Mouse (Mus musculus): ENCODE results near the gene Apobr. TPM values are rescaled to one million over a fixed set of nuclear protein-coding genes. Genes with fewer than 3 reads are reported as not detected.
A peak's percentile ranks its signal among the peaks of the same experiment; 100 is the strongest.

Apobr gene
- polyA plus RNA-seq, 1 experiment from 2014 or later: 2.3 TPM

DNA sequence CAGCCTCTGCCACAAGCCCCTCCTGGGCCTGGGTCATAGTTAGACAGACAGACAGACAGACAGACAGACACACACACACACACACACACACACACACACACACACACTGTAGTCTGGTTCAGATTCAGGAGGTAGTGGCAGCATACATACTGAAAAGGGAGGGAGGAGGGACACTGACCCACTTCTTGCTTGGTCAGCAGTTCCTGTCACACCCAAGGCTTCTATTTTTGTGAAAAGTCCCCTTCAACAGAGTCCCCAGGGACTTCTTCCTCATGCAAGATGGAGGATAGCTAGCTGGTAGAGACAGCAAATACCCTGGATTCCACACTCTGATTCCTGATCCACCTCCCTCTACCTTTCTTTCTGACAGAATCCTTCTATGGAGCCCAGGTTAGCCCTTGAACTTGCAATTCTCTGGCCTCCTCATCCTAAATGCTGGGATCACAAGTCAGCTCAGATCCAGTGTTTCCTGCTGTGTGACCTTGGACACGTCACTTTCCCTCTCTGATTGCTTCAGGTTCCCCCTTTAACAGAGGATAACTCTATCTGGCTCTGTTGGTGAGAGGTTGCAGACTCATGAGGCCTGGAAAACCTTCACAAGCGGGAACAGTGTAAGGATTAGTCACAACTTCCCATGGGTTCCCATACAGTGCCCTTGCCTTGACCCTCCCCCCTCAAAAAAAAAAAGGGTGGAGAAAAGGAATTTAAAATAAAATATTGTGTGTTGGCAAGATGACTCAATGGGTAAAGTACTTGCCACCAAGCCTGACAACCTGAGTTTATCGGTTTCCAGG lies 41.3 kb downstream of the Apobr start:
- WGBS: 79% methylated on average over 3 of the region's 3 CpGs
- Histone ChIP-seq H3K4me1 (replicated peaks; ENCODE audit: control insufficient read depth, insufficient read depth, low read length) (peaks cover 9% of the 10 kb centered on the region; the same call in 1 of the 2 replicates), H3K27ac (ENCODE audit: low read length) (peak overlapping the region; percentile 9; the same call in 1 of the 2 replicates), H3K36me3 (ENCODE audit: control insufficient read depth, insufficient read depth, low read length) (no peaks in the 10 kb centered on the region), H3K4me3 (ENCODE audit: low read length) (no peak overlapping the region), H3K27me3 (ENCODE audit: control insufficient read depth, insufficient read depth, low read depth, low read length) (no peaks in the 10 kb centered on the region), H3K9me3 (ENCODE audit: control insufficient read depth, low read length) (no peaks in the 10 kb centered on the region), H3K4me2 (ENCODE audit: low read depth, low read length) (no peak overlapping the region), H3K9ac (ENCODE audit: low read length) (no peak overlapping the region)
- peak; percentile 34; the same call in 1 of the 2 replicates for ATAC-seq (ENCODE audit: low read depth)

DNA sequence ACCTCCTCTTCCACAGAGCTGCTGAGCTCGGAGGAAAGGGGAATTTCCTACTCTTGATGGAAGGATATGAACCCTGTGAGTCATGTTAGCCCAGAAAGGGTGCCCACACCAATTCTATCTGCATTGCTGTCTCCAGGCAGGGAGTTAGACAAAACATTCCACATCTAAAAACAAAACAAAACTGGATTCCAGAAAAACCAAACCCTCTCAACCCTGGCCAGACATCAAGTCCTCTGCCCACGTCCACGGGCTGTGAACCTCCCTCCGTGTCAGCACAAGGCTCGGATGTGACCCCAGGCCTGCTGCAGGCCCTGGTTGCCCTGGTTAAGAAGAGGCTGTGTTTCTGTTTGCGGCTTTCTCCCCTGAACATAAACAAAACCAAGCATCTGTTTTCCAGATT lies 43.4 kb downstream of the Apobr start:
- H3K9ac ChIP-seq (ENCODE audit: low read length): no peak overlapping the region
- WGBS: 47% methylated on average over 6 of the region's 6 CpGs
- peaks cover 5% of the 10 kb centered on the region; the same call in 1 of the 2 replicates for H3K4me1 ChIP-seq (replicated peaks; ENCODE audit: control insufficient read depth, insufficient read depth, low read length)
- H3K27me3 ChIP-seq (ENCODE audit: control insufficient read depth, insufficient read depth, low read depth, low read length): no peaks in the 10 kb centered on the region
- H3K4me2 ChIP-seq (ENCODE audit: low read depth, low read length): no peak overlapping the region
- no peaks in the 10 kb centered on the region for H3K9me3 ChIP-seq (ENCODE audit: control insufficient read depth, low read length)
- H3K27ac ChIP-seq (ENCODE audit: low read length): peak overlapping the region; percentile 6
- ATAC-seq (ENCODE audit: low read depth): no peak
- no peaks in the 10 kb centered on the region for H3K36me3 ChIP-seq (ENCODE audit: control insufficient read depth, insufficient read depth, low read length)
- H3K4me3 ChIP-seq (ENCODE audit: low read length): no peak overlapping the region

GRCm38 (mm10) chr7:126629915-126630314 lies 45.2 kb downstream of the Apobr start:
- Histone ChIP-seq H3K4me3 (ENCODE audit: low read length) (no peak overlapping the region), H3K4me1 (replicated peaks; ENCODE audit: control insufficient read depth, insufficient read depth, low read length) (peaks cover 5% of the 10 kb centered on the region; the same call in 1 of the 2 replicates), H3K27me3 (ENCODE audit: control insufficient read depth, insufficient read depth, low read depth, low read length) (no peaks in the 10 kb centered on the region), H3K9me3 (ENCODE audit: control insufficient read depth, low read length) (no peaks in the 10 kb centered on the region), H3K9ac (ENCODE audit: low read length) (no peak overlapping the region), H3K4me2 (ENCODE audit: low read depth, low read length) (no peak overlapping the region), H3K27ac (ENCODE audit: low read length) (no peak overlapping the region), H3K36me3 (ENCODE audit: control insufficient read depth, insufficient read depth, low read length) (no peaks in the 10 kb centered on the region)
- ATAC-seq (ENCODE audit: low read depth): no peak
- 59% methylated on average over 3 of the region's 3 CpGs for WGBS

DNA sequence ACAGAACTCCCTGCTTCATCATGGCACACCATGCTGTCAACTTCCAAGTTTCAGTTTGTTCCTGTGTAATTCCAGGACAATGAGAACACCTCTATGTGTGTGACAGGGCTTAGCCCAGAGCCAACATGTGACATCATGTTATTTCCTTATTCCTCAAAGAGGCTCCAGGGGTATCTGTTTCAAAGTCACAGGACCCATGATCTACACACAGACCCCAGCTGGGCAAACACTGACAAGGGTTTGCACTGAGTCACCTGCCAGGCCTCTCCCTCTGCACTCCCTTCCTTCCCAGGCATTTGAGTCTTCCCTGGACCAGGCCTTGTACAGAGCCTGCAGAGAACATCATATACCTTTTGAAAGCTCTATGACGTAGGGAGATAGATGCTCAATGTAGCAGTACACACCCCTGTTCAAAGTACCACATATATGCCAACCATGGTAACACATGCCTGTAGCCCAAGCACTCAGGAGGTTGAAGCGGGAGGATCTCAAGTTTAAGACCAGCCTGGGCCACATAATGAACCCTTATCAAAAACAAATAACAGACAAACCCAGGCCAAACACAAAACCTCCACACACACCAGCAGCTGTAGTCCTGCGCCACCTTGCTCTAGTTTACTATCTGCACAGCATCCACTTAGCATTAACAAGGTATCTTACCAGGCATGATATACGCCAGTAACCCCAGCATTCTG lies 46.2 kb downstream of the Apobr start, which contains the start of gene Nupr1:
Gene Nupr1, minus strand, starts transcription at position 38 of the 695 bp plus-strand sequence.
- no peak for ATAC-seq (ENCODE audit: low read depth)
- H3K4me1 ChIP-seq (replicated peaks; ENCODE audit: control insufficient read depth, insufficient read depth, low read length): 0 out of 2 replicates have a peak, but pooled peaks cover under 1% of the 10 kb centered on the region
- H3K9me3 ChIP-seq (ENCODE audit: control insufficient read depth, low read length): no peaks in the 10 kb centered on the region
- 79% methylated on average over 4 of the region's 4 CpGs for WGBS
- H3K27ac ChIP-seq (ENCODE audit: low read length): no peak within 1 kb of the TSS
- no peaks in the 10 kb centered on the region for H3K27me3 ChIP-seq (ENCODE audit: control insufficient read depth, insufficient read depth, low read depth, low read length)
- H3K36me3 ChIP-seq (ENCODE audit: control insufficient read depth, insufficient read depth, low read length): no peaks in the 10 kb centered on the region
- no peak within 1 kb of the TSS for H3K4me2 ChIP-seq (ENCODE audit: low read depth, low read length)
- no peak within 1 kb of the TSS for H3K9ac ChIP-seq (ENCODE audit: low read length)
- H3K4me3 ChIP-seq (ENCODE audit: low read length): no peak within 1 kb of the TSS

- no peak overlapping the region for H3K9ac ChIP-seq (ENCODE audit: low read length)
- H3K4me1 ChIP-seq (replicated peaks; ENCODE audit: control insufficient read depth, insufficient read depth, low read length): no peaks in the 10 kb centered on the region
- no peaks in the 10 kb centered on the region for H3K36me3 ChIP-seq (ENCODE audit: control insufficient read depth, insufficient read depth, low read length)
- no peak overlapping the region for H3K4me3 ChIP-seq (ENCODE audit: low read length)
- 77% methylated on average over 2 of the region's 2 CpGs for WGBS
- H3K9me3 ChIP-seq (ENCODE audit: control insufficient read depth, low read length): no peaks in the 10 kb centered on the region
- no peak overlapping the region for H3K4me2 ChIP-seq (ENCODE audit: low read depth, low read length)
- ATAC-seq (ENCODE audit: low read depth): no peak
- no peaks in the 10 kb centered on the region for H3K27me3 ChIP-seq (ENCODE audit: control insufficient read depth, insufficient read depth, low read depth, low read length)
- no peak overlapping the region for H3K27ac ChIP-seq (ENCODE audit: low read length)
These were observed 47.7 kb downstream of the Apobr start for GRCm38 (mm10) chr7:126632478-126632877.

DNA sequence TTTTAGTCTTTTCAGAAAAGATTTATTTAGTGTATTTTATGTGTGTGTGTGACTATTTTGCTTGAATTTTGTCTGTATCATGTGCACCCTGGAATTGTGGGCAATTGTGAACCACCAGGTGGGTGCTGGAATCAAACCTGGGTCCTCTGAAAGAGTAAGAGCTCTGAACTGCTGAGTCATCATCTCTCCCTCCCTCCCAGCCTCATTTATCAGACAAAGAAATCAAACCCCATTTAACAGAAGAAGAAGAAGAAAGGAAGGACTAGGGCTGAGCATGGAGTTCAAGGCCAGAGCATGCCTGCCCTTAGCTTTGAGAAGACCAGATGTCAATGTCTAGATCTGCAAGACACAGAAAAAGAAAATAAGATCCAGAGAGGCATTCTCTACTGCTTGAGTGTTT lies 50.6 kb downstream of the Apobr start:
- no peak overlapping the region for H3K9ac ChIP-seq (ENCODE audit: low read length)
- no peak for ATAC-seq (ENCODE audit: low read depth)
- H3K4me2 ChIP-seq (ENCODE audit: low read depth, low read length): no peak overlapping the region
- no peak overlapping the region for H3K4me3 ChIP-seq (ENCODE audit: low read length)
- H3K27me3 ChIP-seq (ENCODE audit: control insufficient read depth, insufficient read depth, low read depth, low read length): no peaks in the 10 kb centered on the region
- no peaks in the 10 kb centered on the region for H3K36me3 ChIP-seq (ENCODE audit: control insufficient read depth, insufficient read depth, low read length)
- no peaks in the 10 kb centered on the region for H3K9me3 ChIP-seq (ENCODE audit: control insufficient read depth, low read length)
- no peaks in the 10 kb centered on the region for H3K4me1 ChIP-seq (replicated peaks; ENCODE audit: control insufficient read depth, insufficient read depth, low read length)
- no peak overlapping the region for H3K27ac ChIP-seq (ENCODE audit: low read length)

- H3K4me3 ChIP-seq (ENCODE audit: low read length): no peak overlapping the region
- H3K27me3 ChIP-seq (ENCODE audit: control insufficient read depth, insufficient read depth, low read depth, low read length): no peaks in the 10 kb centered on the region
- H3K27ac ChIP-seq (ENCODE audit: low read length): peak overlapping the region; percentile 22; the same call in 1 of the 2 replicates
- 9% methylated on average over 4 of the region's 4 CpGs for WGBS
- no peak overlapping the region for H3K4me2 ChIP-seq (ENCODE audit: low read depth, low read length)
- no peaks in the 10 kb centered on the region for H3K36me3 ChIP-seq (ENCODE audit: control insufficient read depth, insufficient read depth, low read length)
- ATAC-seq (ENCODE audit: low read depth): peak; percentile 68
- H3K4me1 ChIP-seq (replicated peaks; ENCODE audit: control insufficient read depth, insufficient read depth, low read length): no peaks in the 10 kb centered on the region
- no peaks in the 10 kb centered on the region for H3K9me3 ChIP-seq (ENCODE audit: control insufficient read depth, low read length)
- H3K9ac ChIP-seq (ENCODE audit: low read length): peak overlapping the region; percentile 4; the same call in 1 of the 2 replicates
These were observed 52.2 kb downstream of the Apobr start for GRCm38 (mm10) chr7:126636733-126637520.
